In the genomic region with DNA sequence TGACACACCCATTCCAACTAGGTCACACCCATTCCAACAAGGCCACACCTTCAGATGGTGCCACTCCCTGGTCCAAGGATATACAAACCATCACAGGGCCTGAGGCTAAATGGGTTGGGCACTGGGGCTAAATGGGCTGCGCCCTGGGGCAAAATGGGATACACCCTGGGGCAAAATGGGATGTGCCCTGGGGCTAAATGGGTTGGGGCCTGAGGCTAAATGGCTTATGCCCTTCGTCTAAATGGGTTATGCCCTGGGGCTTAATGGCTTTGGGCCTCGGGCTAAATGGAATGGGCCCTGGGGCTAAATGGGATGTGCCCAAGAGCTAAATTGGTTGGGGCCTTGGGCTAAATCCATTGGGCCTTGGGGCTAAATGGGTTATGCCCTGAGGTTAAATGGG, we compare ENCODE assay signal across 7 mouse cellular contexts.
A peak's percentile ranks its signal among the peaks of the same experiment; 100 is the strongest.
DNase-seq lines count a peak whose midpoint lies in the region; ATAC-seq lines count a peak whose summit lies in the region.
"Not testable (repeated sequence)": the region's sequence is repeated elsewhere in the genome, so short reads cannot be mapped to it uniquely, and the experiment has no call there.

No protein-coding gene starts in this region.

- peak; percentile 11 for DNase-seq in forebrain, embryonic 10.5 days (ENCODE audit: extremely low spot score, low spot score)
- DNase-seq in gastrocnemius, postnatal 14 days: peak; percentile 23
- DNase-seq in left cerebral cortex, postnatal 4 days: peak; percentile 9
- peak; percentile 4 for DNase-seq in lung, postnatal 14 days
- peak; percentile 4 to 5 for DNase-seq in spleen, postnatal 36 days (ENCODE audit: low spot score in 2 of 2)
- DNase-seq in thymus, postnatal 4 days: peak; percentile 11

- intact Hi-C loops in gastrocnemius, postnatal 14 days (cut with DNase I; ENCODE audit: low total_unique reads); left cerebral cortex, postnatal 4 days (cut with DNase I): not testable (repeated sequence)

- H3K36me3 ChIP-seq in forebrain, embryonic 10.5 days (replicated peaks): not testable (repeated sequence)

- H3K27me3 ChIP-seq in forebrain, embryonic 10.5 days (ENCODE audit: poor library complexity, severe bottlenecking): not testable (repeated sequence)

- peaks cover 66% of the 10 kb centered on the region for H3K9me3 ChIP-seq in forebrain, embryonic 10.5 days

- 0 out of 2 replicates have a peak, but pooled peaks have one; percentile 74 for ATAC-seq in cerebellum, adult (ENCODE audit: insufficient number of reproducible peaks, low FRiP score, low TSS enrichment)

- not testable (repeated sequence) for H3K27ac ChIP-seq in forebrain, embryonic 10.5 days

- H3K4me1 ChIP-seq in forebrain, embryonic 10.5 days: not testable (repeated sequence)

- not testable (repeated sequence) for H3K4me3 ChIP-seq in forebrain, embryonic 10.5 days

- WGBS in forebrain, embryonic 10.5 days: 82% methylated on average over 3 of the region's 3 CpGs
